Mouse (Mus musculus): ENCODE measurements around the gene Mrtfb.

DNA sequence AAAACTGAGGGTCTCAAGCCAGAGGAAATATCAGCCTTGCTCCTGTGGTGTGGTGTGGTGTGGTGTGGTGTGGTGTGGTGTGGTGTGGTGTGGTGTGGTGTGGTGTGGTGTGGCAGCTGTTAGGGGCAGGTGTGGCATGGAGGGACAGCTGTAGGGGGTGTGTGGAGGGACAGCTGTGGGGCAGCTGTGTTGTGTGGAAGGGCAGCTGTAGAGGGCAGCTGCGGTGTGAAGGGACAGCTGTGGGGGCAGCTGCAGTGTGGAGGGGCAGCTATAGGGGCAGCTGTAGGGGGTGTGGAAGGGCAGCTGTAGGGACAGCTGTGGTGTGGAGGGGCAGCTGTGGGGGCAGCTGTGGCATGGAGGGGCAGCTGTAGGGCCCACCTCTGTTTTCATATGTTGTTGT, 172.5 kb downstream of the Mrtfb start:
- no peak for TF ChIP-seq CTCF (IDR thresholded peaks at IDR 0.05)
- no peak for TF ChIP-seq EP300 (IDR thresholded peaks at IDR 0.05)

Data from lung, postnatal 0 days (tissue).